Mouse (Mus musculus): ENCODE data around the gene Gm10130.
"Not testable (repeated sequence)": the region's sequence is repeated elsewhere in the genome, so short reads cannot be mapped to it uniquely, and the experiment has no call there.

The Gm10130 gene

DNA sequence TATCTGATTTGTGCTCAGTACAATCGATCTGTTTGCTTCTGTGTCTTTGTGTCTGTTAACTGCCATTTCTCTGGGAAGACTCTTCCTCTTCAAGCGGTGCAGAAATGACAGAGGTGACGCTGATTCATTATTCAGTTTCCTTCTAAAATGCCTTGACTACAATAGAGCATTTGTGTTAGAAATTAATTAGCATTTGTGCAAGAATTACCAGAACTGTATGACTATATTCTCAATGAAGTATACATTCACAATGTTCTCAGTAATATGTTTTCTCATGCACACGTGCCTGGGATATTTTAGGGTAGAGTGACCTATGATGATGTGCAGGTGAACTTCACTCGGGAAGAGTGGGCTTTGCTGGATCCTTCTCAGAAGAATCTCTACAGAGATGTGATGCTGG lies at the start of gene Gm10130:
Gene Gm10130, plus strand, starts transcription at position 301 of the 400 bp plus-strand sequence.
- no peak for DNase-seq (ENCODE audit: low read depth, low spot score)

GRCm38 (mm10) chr2:150293669-150294068 lies 29.8 kb upstream of the Gm10130 start:
- DNase-seq (ENCODE audit: low read depth, low spot score) = no peak

DNA sequence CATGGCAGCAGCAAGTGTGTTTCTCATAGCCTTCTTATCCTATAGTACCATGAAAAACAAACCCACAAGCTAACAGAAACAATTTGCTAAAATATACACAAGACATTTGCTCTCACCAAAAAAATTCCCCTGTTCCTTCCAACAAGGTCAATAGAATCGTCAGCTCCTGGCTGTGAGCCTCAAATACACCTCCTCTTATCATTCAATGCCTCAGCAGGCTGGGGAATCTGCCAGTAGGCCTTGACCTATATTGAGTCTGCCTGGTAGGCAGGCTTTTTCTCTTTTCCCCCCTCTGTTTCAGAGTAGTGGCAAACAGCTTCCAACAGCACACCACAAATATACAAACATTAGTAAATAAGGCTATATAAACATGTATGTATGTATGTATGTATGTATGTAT lies 24.4 kb upstream of the Gm10130 start:
- no peak for DNase-seq (ENCODE audit: low read depth, low spot score)

DNA sequence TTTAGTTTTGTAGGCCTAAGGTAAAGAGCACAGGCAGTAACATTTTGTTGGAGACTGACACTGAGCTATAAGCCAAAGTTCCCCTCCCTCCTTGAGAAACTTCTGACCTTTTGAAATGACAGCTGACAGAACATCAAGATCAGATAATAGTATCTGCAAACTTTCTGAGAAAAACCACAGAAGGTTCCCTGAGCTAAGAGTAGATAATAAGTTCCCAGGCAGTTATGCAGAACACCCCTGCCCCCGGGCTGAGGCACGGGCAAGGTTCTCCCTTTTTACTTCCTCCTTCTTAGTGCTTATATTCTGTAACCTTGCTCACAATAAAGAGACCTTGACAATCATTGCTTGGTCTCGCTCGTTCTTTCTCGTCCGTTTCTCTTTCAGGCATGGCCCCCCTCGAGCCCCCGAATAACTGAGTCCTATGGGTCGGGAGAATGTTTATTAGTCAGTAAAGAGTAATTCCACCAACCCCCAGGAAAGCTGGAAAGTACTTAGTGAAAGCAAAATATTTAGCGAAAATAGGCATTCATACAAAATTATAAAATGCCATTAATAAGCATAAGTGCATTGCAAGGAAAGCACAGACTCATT lies 16.2 kb upstream of the Gm10130 start:
- DNase-seq (ENCODE audit: low read depth, low spot score) = no peak

DNA sequence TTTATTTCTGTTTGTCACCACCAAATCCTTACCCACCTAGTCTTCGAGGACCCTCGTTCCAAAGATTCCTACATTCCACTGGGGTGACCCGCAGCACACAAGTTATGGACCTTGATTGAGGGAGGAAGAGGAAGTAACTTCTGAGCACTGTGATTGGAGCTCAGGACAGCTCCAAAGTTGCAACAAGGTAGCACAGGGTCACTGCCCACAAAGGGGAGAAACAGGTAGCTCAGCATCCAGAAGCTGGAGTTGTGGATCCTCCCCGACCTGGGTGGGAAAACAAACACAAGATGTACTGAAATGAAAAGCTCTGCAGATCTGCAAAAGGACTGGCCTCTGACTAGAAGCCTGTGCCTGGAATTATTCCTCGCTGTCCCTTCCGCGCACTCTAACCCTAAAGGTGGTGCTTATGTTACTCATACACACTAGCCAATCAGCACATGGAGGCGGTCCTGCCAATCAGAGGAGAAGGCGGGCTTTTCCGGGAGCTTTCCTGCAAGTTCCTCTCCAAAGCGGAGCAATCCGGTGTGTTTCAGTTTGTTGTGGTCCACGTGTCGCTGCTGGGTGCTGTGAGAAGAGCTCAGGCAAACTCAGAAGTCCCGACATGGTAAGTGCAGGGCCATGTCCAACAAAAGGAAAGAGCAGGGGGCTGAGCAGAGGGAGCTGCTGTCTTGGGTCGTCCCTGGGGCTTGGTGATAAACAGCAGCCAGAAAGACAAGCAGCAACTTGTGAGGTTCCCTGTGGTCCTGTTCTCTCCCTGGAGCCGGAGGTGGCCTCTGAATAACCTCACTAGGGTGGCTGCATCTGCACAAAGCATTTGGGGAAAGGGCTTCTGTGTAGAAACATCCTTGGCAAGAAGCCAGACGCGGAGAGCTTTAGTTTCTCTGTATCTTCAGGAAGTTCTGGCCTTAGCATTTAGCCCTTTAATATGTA lies 12.3 kb upstream of the Gm10130 start:
- peak; percentile 74 for DNase-seq (ENCODE audit: low read depth, low spot score)

GRCm38 (mm10) chr2:150316140-150316539 lies 7.4 kb upstream of the Gm10130 start:
- no peak for DNase-seq (ENCODE audit: low read depth, low spot score)

DNA sequence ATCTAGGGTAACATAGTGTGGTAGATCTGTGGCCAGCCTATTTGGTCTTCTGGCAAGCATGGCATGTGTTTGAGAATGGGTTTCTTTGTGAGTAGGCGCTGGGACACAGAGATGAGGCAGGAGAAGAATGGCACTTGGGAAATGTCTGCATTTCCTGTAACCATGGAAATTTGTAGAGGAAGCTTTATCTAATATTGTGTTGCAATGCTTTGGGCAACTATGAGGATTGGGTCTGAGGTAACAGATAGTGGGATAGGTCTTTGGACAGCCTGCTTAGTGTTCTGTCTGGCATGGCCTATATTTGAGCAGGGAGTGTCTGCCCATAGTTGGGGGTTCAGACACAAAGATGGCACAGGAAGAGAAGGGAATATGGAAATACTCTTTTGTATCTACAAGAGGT lies 4.5 kb upstream of the Gm10130 start:
- DNase-seq (ENCODE audit: low read depth, low spot score) = no peak

GRCm38 (mm10) chr2:150357136-150357535 lies 33.6 kb downstream of the Gm10130 start:
- not testable (repeated sequence) for DNase-seq (ENCODE audit: low read depth, low spot score)

- peak; percentile 86 for DNase-seq (ENCODE audit: low read depth, low spot score)
Measured at GRCm38 (mm10) chr2:150362113-150362877, 38.8 kb downstream of the Gm10130 start, which contains the start of gene 3300002I08Rik. TSS of gene 3300002I08Rik (minus strand) at chr2:150362765.

DNA sequence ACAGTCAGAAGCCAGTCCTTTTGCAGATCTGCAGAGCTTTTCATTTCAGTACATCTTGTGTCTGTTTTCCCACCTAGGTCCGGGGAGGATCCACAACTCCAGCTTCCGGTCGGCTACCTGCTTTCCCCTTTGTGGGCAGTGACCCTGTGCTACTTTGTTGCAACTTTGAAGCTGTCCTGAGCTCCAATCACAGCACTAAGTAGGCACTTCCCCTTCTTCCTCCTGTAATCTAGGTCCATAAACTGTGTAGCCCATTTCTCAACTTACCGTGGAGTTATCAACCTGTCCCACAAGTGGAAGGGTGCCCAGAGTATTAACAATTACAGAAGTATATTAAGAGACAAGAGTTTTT lies 39.4 kb downstream of the Gm10130 start:
- DNase-seq (ENCODE audit: low read depth, low spot score) = no peak

DNA sequence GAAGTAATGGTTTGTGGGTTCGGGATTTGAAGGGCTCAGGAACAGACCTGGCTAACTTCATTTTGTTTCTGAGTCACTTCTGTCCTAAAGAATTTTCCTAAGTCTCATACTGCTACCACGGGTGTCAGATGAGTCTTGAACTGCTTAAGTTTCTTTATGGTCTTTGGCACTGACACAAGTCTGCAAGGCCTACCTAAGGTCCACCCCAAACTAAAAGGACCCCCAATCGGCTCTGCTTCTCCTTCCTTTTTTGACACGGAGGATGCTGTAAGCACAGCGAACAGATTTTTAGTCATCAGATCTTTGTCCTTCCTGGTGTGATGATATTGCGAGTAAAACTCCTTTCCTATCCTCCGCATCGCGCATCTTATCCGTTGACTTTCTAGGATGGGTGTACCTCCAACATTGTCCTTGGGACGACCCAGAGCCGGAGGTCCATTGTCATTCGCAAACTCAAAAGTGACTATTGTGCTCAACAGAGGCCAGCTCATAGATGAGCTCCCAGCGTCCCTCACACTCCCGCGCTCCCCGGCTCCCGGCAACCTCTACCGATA lies 62.1 kb downstream of the Gm10130 start:
- DNase-seq (ENCODE audit: low read depth, low spot score) = not testable (repeated sequence)

- DNase-seq (ENCODE audit: low read depth, low spot score) = no peak
Measured at GRCm38 (mm10) chr2:150390198-150390597, 66.7 kb downstream of the Gm10130 start.

DNA sequence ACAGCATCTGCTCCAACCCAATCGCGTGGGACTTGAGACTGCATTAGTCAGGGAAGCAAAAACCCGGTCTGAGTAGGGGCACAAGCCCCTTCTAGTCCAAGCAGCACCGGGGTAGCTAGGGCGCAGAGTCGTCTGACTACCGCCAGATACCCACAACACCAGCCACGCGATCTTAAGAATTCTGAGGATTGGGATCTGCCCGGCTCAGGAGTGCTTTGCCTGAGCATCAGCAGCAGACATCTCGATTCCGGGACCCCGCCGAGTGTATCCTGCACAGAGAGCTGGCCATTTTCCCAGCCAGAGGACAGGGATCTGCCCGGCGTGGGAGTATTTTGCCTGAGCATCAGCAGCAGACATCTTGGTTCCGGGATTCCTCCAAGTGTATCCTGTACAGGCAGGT lies 88.6 kb downstream of the Gm10130 start:
- not testable (repeated sequence) for DNase-seq (ENCODE audit: low read depth, low spot score)

Measured in retina, adult 2 months (tissue).